Mouse (Mus musculus) ES-E14 (cell line): ENCODE measurements around the gene Marcksl1.

ENCODE experiments used
- CHD2 ChIP-seq: IDR thresholded peaks from 2 replicates; pipeline ENCODE4 v1.6.1; 2014; ENCODE audit warnings: mild to moderate bottlenecking, low read depth, low read length, inconsistent platforms
- HCFC1 ChIP-seq: IDR thresholded peaks from 2 replicates; pipeline ENCODE4 v1.6.1; 2012; ENCODE audit warnings: low read length, inconsistent platforms, borderline replicate concordance; ENCODE audit not compliant: insufficient read depth
- MAFK ChIP-seq: IDR thresholded peaks from 2 replicates; pipeline ENCODE4 v1.6.1; 2014; ENCODE audit warnings: mild to moderate bottlenecking, low read depth, low read length, inconsistent platforms; ENCODE audit not compliant: insufficient read depth
- ZC3H11A ChIP-seq: IDR thresholded peaks from 2 replicates; pipeline ENCODE4 v1.6.1; 2012; ENCODE audit warnings: low read depth, mild to moderate bottlenecking, inconsistent platforms, low read length, borderline replicate concordance

DNA sequence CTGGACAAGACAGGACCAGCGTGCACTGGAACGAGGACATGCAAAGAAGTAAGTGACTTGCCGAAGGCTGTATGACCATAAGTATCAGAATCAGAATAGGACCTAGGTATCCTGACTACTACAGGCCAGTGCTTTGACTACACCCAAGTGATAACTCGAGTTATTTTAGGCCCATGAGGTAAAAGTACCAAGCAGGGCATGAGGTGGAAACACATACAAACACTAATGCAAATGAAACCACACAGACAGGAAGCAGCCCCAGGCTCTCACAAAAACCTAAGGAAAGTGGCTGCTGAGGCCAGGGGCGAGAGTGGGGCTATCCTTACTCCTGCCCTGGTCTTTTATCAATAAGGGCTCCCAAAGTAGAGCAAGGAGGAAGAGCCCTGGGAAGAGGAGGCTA, 12.0 kb downstream of the Marcksl1 start:
- TF ChIP-seq CHD2 (no peak), HCFC1 (no peak), MAFK (no peak), ZC3H11A (no peak)
